Mouse (Mus musculus) bone marrow macrophage, adult 2 months (primary cell): Measurements from ENCODE around the gene Prr15l. TPM values are rescaled to one million over a fixed set of nuclear protein-coding genes. Genes with fewer than 3 reads are reported as not detected.

ENCODE experiments used
- H3K27ac ChIP-seq: 2 replicates; pipeline ENCODE4 v1.5.1; 2012; ENCODE audit warnings: low read depth, low read length; ENCODE audit not compliant: insufficient read depth
- H3K4me1 ChIP-seq: 2 replicates; pipeline ENCODE4 v1.6.1; 2012; ENCODE audit warnings: low read length; ENCODE audit not compliant: control insufficient read depth, insufficient read depth
- H3K4me3 ChIP-seq: 2 replicates; pipeline ENCODE4 v1.5.1; 2012; ENCODE audit warnings: mild to moderate bottlenecking, low read length, moderate library complexity; ENCODE audit not compliant: insufficient read depth
- CTCF ChIP-seq: IDR thresholded peaks from 2 replicates; pipeline ENCODE4 v1.5.1; 2012; ENCODE audit warnings: low read depth, mild to moderate bottlenecking, low read length, moderate library complexity
- POLR2A ChIP-seq: IDR thresholded peaks from 2 replicates; pipeline ENCODE4 v1.6.1; 2012; ENCODE audit warnings: mild to moderate bottlenecking, low read depth, low read length, borderline replicate concordance
- polyA plus RNA-seq: library from polyadenylated mRNA; stranded (reverse); fragments of >200 nt; gene quantifications from 2 replicates; pipeline ENCODE4 v1.2.4, GENCODE M21; 2012; ENCODE audit not compliant: missing spikeins, insufficient read depth, insufficient read length

Prr15l gene
- polyA plus RNA-seq, 1 experiment = not detected

DNA sequence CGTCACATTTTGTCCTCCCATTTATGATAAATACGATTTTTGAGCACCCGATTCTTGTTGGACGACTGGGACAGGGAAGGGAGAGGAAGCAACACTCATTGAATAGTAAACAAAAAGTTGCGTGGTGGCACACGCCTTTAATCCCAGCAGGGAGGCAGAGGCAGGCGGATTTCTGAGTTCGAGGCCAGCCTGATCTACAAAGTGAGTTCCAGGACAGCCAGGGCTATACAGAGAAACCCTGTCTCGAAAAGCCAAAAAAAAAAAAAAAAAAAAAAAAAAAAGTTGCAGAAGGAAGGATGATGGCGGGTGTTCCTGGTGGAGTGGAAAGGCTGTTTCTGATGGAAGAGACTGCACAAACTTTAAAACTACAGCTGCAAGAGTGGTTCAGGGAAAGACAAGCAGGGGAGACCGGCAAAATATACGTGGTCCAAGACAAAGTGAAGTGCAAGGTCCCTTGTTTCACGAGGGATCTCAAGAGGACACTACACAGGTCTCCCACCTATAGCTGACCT lies 11.0 kb upstream of the Prr15l start:
- H3K27ac ChIP-seq = peak overlapping the region; percentile 38
- peak overlapping the region; percentile 53 for H3K4me3 ChIP-seq
- H3K4me1 ChIP-seq = peaks cover 6% of the 10 kb centered on the region; the same call in 1 of the 2 replicates
- TF ChIP-seq CTCF = no peak
- no peak for TF ChIP-seq POLR2A

DNA sequence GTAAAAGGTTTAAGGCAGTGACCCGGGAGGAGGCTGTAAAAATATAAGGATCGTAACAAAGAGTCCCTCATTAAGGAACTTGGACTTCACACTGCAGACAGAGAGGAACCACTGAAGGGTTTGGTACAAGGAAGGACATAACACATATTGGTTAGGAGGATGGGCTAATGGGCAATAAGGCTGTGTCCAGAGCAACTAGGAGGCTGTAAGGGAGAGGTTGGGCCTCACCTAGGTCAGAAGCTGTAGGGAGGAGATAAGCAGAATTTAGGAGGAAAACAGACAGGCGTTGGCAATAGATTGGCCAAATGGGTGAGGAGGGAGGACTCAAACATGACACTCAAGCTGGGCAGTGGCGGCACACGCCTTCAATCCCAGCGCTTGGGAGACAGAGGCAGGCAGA lies 10.5 kb upstream of the Prr15l start:
- H3K4me3 ChIP-seq = no peak overlapping the region
- no peak for TF ChIP-seq CTCF
- TF ChIP-seq POLR2A = no peak
- peaks cover 6% of the 10 kb centered on the region; the same call in 1 of the 2 replicates for H3K4me1 ChIP-seq
- no peak overlapping the region for H3K27ac ChIP-seq

DNA sequence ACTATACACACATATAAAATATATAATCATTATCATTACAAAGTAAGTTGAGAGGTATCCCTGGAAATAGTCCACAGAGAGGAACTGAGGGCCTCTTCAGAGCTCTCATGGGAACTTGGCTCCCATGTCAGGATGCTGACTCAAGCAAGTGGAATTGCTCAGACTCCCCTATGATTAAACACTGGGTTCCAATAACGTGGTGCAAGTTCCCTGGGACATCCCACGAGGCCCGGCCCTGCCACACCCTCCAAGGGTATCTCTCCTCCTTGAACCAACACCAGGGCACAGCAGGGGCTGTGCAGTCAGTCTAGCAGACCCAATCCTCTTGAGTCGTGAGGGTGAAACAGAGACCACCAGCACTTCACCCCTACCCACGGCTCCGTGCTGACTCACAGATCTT lies 8.9 kb upstream of the Prr15l start:
- Histone ChIP-seq H3K4me3 (no peak overlapping the region), H3K4me1 (peaks cover 6% of the 10 kb centered on the region; the same call in 1 of the 2 replicates), H3K27ac (no peak overlapping the region)
- no peak for TF ChIP-seq CTCF

DNA sequence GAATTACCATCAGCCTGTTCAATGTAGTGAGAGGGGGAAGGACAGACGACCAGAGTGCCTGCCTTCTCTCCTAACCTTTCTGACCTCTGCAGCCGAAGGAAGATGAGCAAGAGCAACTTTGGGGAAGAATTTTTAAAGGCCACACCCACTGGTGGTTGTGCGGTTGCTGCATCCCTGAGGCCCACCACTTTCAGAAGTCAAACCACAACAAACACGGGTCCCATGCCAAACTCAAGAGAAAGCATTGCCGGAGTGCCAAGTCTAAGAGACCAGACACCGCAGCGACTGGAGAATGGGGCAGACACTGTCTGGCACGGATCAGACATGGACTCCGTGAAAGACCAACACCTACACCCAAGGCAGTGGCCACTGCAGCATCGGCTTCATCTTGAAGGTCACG lies 3.0 kb upstream of the Prr15l start:
- TF ChIP-seq POLR2A (no peak), CTCF (no peak)
- H3K27ac ChIP-seq = no peak overlapping the region
- no peaks in the 10 kb centered on the region for H3K4me1 ChIP-seq
- H3K4me3 ChIP-seq = no peak overlapping the region

DNA sequence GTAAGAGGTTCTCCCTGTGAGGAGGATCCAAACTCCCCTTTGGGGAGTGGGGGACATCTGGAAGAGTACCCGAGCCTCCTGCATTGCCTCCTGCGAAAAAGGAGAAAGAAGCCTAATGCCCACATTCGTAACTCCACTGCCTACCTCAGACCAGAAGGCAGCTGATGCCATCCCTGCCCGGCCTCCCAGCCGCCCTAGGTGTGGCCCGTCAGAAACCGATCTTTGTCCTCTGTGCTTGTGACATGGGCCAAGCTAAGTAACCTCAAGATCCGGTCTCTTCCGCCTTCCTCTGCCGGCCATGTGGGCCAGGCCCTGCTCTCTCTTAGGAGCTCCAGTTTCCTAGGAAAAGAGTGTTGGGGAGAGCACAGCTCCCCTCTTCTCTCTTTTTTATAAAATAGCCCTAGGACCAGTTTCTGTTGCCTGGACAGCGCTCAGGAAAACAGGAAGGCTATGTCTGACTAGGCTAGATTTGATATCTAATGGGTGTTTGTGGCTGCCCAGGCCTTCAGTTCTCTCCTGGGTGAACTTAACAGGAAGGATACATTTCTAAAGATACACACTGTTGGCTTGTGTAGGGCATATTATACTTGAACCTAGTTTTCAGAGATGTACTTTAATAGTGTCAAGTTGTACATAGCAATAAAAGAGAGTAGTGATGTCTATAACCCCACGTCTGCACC lies 2.3 kb upstream of the Prr15l start:
- H3K27ac ChIP-seq = no peak overlapping the region
- no peak overlapping the region for H3K4me3 ChIP-seq
- no peaks in the 10 kb centered on the region for H3K4me1 ChIP-seq
- no peak for TF ChIP-seq CTCF
- no peak for TF ChIP-seq POLR2A

DNA sequence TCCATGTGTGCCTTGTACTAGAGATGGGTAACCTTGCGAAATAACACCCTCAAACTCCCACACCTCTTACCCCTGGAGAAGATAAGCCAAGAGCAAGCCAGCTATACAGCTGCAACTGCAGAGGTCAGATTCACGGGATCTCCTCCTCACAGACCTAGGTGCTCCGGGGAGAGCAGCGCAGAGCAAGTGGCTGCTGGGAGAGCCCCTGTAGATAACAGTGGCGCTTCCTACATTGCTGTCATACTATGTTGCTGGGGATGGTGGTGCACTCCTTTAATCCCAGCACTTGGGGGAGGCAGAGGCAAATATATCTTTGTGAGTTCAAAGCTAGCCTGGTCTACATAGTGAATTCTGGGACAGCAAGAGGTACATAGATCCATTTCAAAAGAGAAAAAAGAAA lies 1.3 kb upstream of the Prr15l start:
- H3K4me3 ChIP-seq = no peak overlapping the region
- no peak for TF ChIP-seq POLR2A
- no peak for TF ChIP-seq CTCF
- no peaks in the 10 kb centered on the region for H3K4me1 ChIP-seq
- H3K27ac ChIP-seq = no peak overlapping the region

DNA sequence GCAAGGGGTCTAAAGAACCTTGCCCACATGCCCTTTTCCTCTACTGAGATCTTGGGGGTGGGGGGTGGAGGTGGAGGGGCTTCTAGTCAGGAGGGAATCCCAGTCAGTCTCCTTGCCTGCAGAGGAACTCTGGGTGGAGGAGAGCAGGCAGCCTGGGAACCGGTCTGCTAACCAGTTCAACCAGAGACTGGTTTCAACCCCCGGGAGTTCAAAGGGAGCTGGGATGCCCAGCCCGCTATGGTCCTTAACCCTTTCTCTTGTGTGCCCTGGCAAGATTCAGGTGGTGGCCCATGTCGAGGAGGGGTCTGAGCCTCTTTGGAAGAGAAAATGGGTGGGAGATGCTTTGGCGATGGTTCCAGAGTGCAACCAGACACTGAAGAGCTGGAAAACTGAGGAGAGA lies 787 bp downstream of the Prr15l start:
- Histone ChIP-seq H3K4me1 (peaks cover 2% of the 10 kb centered on the region; the same call in 1 of the 2 replicates), H3K27ac (no peak overlapping the region)

DNA sequence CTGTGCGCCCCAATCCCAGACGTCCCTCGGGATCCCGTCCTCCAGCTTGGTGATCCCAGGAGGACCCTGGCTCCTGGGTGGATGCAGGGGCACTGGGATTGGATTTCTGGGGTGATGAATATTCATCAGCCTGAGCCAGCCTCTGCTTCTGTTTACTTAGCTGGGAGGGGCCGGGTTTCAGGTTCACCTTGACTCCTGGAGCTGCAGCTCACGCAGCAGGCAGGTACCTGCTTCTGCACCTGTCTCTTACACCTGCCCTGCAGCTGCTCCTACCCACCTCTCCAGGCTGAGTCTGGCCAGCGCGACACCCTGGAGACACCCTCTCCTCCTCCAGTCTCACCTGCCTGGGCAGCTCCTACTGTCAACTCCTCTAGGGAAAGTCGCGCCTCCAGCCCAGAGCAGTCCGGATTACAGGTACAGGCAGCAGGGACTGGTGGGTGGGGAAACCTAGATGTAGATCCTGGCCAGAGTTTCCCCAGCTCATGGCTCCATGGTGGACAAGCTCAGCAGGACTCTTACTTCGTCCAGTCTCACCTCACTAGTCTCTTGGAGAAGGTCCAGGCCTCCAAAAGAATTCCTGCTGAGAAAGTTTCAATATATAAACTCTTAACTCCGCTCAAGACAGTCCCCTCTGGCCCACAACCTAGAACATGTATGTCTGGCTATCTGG lies 1.3 kb downstream of the Prr15l start:
- Histone ChIP-seq H3K4me1 (peaks cover 4% of the 10 kb centered on the region; the same call in 1 of the 2 replicates), H3K27ac (no peak overlapping the region), H3K4me3 (no peak overlapping the region)
- TF ChIP-seq POLR2A (no peak), CTCF (no peak)

More for the DNA sequence above, 787 bp downstream of the Prr15l start:
- no peak overlapping the region for H3K4me3 ChIP-seq
- TF ChIP-seq CTCF (no peak), POLR2A (no peak)

DNA sequence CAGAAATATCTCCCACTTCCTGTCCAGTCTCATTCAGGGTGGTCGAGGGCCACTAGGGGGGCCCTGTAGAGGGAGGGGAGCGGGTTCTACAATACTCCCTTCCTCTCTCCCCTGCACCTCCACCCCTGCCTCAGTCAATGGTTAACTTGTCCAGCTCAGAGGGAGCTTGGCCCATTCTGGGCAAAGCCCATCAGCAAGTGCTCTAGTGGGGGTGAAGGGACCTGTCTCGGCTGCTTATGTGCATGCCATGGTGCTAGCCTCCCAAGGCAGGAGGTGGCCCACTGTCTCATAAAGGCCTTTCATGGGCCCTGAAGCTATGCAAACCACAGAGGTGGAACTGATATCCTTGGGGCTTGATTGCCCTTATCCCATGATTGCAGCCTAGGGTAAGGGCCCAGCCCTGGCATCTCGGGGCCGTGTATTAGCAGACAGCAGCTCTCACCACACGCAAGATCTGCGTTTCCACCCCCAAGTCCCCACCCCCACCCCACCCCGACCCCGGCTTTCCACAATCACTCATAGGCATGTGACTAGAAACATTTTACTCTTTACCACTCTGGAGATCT lies 1.9 kb downstream of the Prr15l start:
- no peak overlapping the region for H3K4me3 ChIP-seq
- H3K4me1 ChIP-seq = peaks cover 5% of the 10 kb centered on the region; the same call in 1 of the 2 replicates
- H3K27ac ChIP-seq = no peak overlapping the region
- TF ChIP-seq CTCF (no peak), POLR2A (no peak)
